Mouse (Mus musculus) liver, embryonic 11.5 days (tissue): ENCODE results near the gene Slc26a3. TPM values are rescaled to one million over a fixed set of nuclear protein-coding genes. Genes with fewer than 3 reads are reported as not detected.
"Not testable (repeated sequence)": the region's sequence is repeated elsewhere in the genome, so short reads cannot be mapped to it uniquely, and the experiment has no call there.

Experiments used
- ATAC-seq: fragments of 200-750 bp; cut with Nextera tagmentation; replicated peaks from 2 replicates; pipeline ENCODE4 v1.8.0; 2017; ENCODE audit warnings: moderate number of reproducible peaks, mild to moderate bottlenecking, moderate TSS enrichment, moderate library complexity; ENCODE audit not compliant: low FRiP score
- DNase-seq: peaks from one replicate; pipeline ENCODE4 v3.0.0-alpha.2; 2017; ENCODE audit warnings: low spot score
- H3K27ac ChIP-seq: fragments of 300-500 bp; sonication (generic); 2 replicates; pipeline ENCODE4 v1.5.1; 2014; ENCODE audit warnings: mild to moderate bottlenecking, low read depth, low read length, control low read depth
- H3K27me3 ChIP-seq: fragments of 300-500 bp; sonication (generic); replicated peaks from 2 replicates; pipeline ENCODE4 v1.6.1; 2014; ENCODE audit warnings: low read length, mixed read lengths; ENCODE audit not compliant: control insufficient read depth, insufficient read depth
- H3K36me3 ChIP-seq: fragments of 300-500 bp; sonication (generic); 2 replicates; pipeline ENCODE4 v1.6.1; 2014; ENCODE audit warnings: mild to moderate bottlenecking, low read length, moderate library complexity, mixed read lengths; ENCODE audit not compliant: control insufficient read depth, insufficient read depth
- H3K4me1 ChIP-seq: fragments of 300-500 bp; sonication (generic); replicated peaks from 2 replicates; pipeline ENCODE4 v1.6.1; 2014; ENCODE audit warnings: low read length, mixed read lengths; ENCODE audit not compliant: control insufficient read depth, insufficient read depth
- H3K4me2 ChIP-seq: fragments of 300-500 bp; sonication (generic); 2 replicates; pipeline ENCODE4 v1.6.1; 2014; ENCODE audit warnings: mild to moderate bottlenecking, control low read depth, moderate library complexity
- H3K4me3 ChIP-seq: fragments of 300-500 bp; sonication (generic); 2 replicates; pipeline ENCODE4 v1.5.1; 2014; ENCODE audit warnings: low read depth, low read length, control low read depth
- H3K9ac ChIP-seq: fragments of 300-500 bp; sonication (generic); 2 replicates; pipeline ENCODE4 v1.6.1; 2014; ENCODE audit warnings: low read depth, low read length, control low read depth
- H3K9me3 ChIP-seq: fragments of 300-500 bp; sonication (generic); 2 replicates; pipeline ENCODE4 v1.6.1; 2016; ENCODE audit warnings: low read length, inconsistent platforms, mixed read lengths; ENCODE audit not compliant: control insufficient read depth
- whole genome bisulfite sequencing: fragments of 180-500 bp; shearing (Covaris S2); extraction: QIAGEN DNeasy Blood & Tissue Kit; methylation state at CpG from one replicate; pipeline ENCODE4 v1.1.7; 2014; 5-methylcytosine and 5-hydroxymethylcytosine counted together
- polyA plus RNA-seq: library from polyadenylated mRNA; unstranded; fragments of >200 nt; fragmentation: Nextera tagmentation; extraction: Ambion mirVana; gene quantifications from 2 replicates; pipeline ENCODE4 v1.2.1, GENCODE M21; 2014

The Slc26a3 gene
- polyA plus RNA-seq, 1 experiment from 2014 or later = not detected

DNA sequence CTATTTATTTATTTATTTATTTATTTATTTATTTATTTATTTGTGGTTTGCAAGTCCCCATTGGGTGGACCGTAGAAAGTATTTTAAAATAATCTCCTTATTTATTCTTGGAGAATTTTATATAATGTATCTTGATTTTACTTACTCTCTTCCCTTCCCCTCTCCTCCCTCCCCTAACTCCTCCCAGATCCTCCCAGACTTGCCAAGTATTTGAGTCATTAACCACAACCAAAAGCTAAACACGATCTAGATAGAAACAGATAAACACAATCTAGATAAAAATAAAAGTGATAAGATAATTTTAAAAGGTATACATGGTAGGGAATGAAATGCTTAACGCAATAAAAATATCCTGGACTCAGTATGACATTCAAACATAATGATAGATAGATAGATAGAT, 58.7 kb downstream of the Slc26a3 start:
- H3K9ac ChIP-seq = no peak overlapping the region
- H3K9me3 ChIP-seq = no peaks in the 10 kb centered on the region
- ATAC-seq = no peak
- H3K27me3 ChIP-seq = no peaks in the 10 kb centered on the region
- no peaks in the 10 kb centered on the region for H3K36me3 ChIP-seq
- H3K4me2 ChIP-seq = no peak overlapping the region
- H3K27ac ChIP-seq = no peak overlapping the region
- no peak overlapping the region for H3K4me3 ChIP-seq
- no peak for DNase-seq
- no peaks in the 10 kb centered on the region for H3K4me1 ChIP-seq
- 75% methylated on average over 3 of the region's 3 CpGs for WGBS

DNA sequence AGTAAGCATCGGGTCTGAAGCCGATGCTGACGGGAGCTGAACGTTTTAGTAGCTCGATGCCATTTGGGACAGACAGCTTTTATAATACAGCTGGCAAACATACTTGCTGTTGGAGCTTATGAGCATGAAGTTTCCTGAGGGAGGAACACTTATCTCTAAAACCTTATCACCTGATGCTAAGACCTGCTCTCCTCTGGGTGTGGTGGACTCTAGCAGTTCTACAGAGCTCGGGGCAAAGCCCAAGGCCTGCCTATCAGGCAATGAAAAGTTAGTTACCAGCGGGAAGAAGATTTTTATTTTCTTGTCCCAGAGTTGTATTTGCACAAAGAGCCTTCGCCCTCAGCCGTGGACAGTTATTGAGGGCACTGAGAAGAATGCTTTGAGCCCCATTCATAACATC, 65.6 kb downstream of the Slc26a3 start:
- no peak for DNase-seq
- no peak overlapping the region for H3K9ac ChIP-seq
- no peak overlapping the region for H3K4me2 ChIP-seq
- no peaks in the 10 kb centered on the region for H3K4me1 ChIP-seq
- no peaks in the 10 kb centered on the region for H3K27me3 ChIP-seq
- ATAC-seq = no peak
- H3K9me3 ChIP-seq = no peaks in the 10 kb centered on the region
- H3K27ac ChIP-seq = no peak overlapping the region
- H3K36me3 ChIP-seq = no peaks in the 10 kb centered on the region
- 81% methylated on average over 9 of the region's 9 CpGs for WGBS
- H3K4me3 ChIP-seq = no peak overlapping the region

- Histone ChIP-seq H3K4me2 (no peak overlapping the region), H3K4me3 (no peak overlapping the region), H3K4me1 (no peaks in the 10 kb centered on the region), H3K27ac (no peak overlapping the region), H3K27me3 (no peaks in the 10 kb centered on the region), H3K36me3 (no peaks in the 10 kb centered on the region), H3K9ac (no peak overlapping the region), H3K9me3 (no peaks in the 10 kb centered on the region)
- ATAC-seq (no peak), DNase-seq (no peak)
- 64% methylated on average over 4 of the region's 4 CpGs for WGBS
These were observed 67.8 kb downstream of the Slc26a3 start for GRCm38 (mm10) chr12:31458474-31458873.

DNA sequence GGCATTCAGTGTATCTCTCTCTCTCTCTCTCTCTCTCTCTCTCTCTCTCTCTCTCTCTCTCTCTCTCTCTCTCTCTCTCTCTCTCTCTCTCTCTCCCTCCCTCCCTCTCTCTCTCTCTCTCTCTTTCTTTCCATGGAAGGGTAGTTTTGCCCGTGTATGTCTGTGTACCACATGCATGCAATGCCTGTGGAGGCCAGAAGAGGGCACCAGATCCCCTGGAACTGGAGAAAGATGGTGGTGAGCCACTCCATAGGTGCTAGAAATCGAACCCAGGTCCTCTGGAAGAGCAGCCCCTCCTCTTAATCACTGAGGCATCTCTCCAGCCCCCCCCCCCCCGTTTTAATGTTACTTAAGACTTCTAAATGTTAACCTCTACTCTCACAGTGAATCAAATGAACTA, 69.6 kb downstream of the Slc26a3 start:
- WGBS = 45% methylated on average over 3 of the region's 3 CpGs
- not testable (repeated sequence) for ATAC-seq

DNA sequence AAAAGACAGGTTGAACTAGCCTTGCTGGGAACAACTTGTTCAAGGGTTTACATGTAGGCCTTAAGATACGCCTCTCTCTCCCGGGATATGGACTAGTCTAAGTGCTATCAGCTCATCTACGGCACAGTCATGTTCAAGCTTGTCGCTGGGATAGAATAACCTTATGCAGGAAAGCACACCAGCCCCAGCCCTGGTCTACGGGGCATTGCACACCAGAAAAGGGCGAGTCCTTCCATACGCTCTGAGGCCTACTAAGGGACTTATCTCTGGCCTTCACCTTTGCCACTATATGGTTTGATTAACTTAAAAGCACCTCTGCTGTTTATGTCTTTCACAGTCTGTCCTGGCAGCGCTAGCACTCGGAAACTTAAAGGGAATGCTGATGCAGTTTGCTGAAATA, 70.7 kb downstream of the Slc26a3 start:
- Histone ChIP-seq H3K27me3 (no peaks in the 10 kb centered on the region), H3K4me2 (no peak overlapping the region), H3K36me3 (no peaks in the 10 kb centered on the region), H3K4me1 (no peaks in the 10 kb centered on the region), H3K9ac (no peak overlapping the region), H3K27ac (no peak overlapping the region), H3K4me3 (no peak overlapping the region), H3K9me3 (no peaks in the 10 kb centered on the region)
- DNase-seq = no peak
- ATAC-seq = no peak
- 86% methylated on average over 9 of the region's 9 CpGs for WGBS

More for the DNA sequence above, 69.6 kb downstream of the Slc26a3 start:
- not testable (repeated sequence) for H3K9ac ChIP-seq, H3K36me3 ChIP-seq, H3K27ac ChIP-seq, H3K9me3 ChIP-seq, H3K4me3 ChIP-seq, H3K27me3 ChIP-seq, DNase-seq, H3K4me2 ChIP-seq, H3K4me1 ChIP-seq

GRCm38 (mm10) chr12:31462615-31463014, 71.9 kb downstream of the Slc26a3 start:
- Histone ChIP-seq H3K9ac (no peak overlapping the region), H3K4me1 (no peaks in the 10 kb centered on the region), H3K4me3 (no peak overlapping the region), H3K9me3 (no peaks in the 10 kb centered on the region), H3K4me2 (no peak overlapping the region), H3K36me3 (no peaks in the 10 kb centered on the region), H3K27me3 (no peaks in the 10 kb centered on the region), H3K27ac (no peak overlapping the region)
- ATAC-seq (no peak), DNase-seq (no peak)
- 78% methylated on average over 4 of the region's 4 CpGs for WGBS

- not testable (repeated sequence) for H3K4me2 ChIP-seq, H3K36me3 ChIP-seq, H3K4me3 ChIP-seq, H3K9ac ChIP-seq, H3K27ac ChIP-seq, DNase-seq, H3K4me1 ChIP-seq, ATAC-seq, H3K27me3 ChIP-seq, H3K9me3 ChIP-seq
- 90% methylated on average over 4 of the region's 6 CpGs for WGBS
These were observed 87.5 kb downstream of the Slc26a3 start for GRCm38 (mm10) chr12:31478182-31478581.

GRCm38 (mm10) chr12:31486431-31486830, 95.8 kb downstream of the Slc26a3 start:
- WGBS = 89% methylated on average over 6 of the region's 6 CpGs
- Histone ChIP-seq H3K4me2 (no peak overlapping the region), H3K9me3 (no peaks in the 10 kb centered on the region), H3K9ac (no peak overlapping the region), H3K4me3 (no peak overlapping the region), H3K4me1 (no peaks in the 10 kb centered on the region), H3K27ac (no peak overlapping the region), H3K36me3 (peaks cover 20% of the 10 kb centered on the region), H3K27me3 (no peaks in the 10 kb centered on the region)
- DNase-seq (no peak), ATAC-seq (no peak)

- peaks cover 10% of the 10 kb centered on the region for H3K4me1 ChIP-seq
- H3K36me3 ChIP-seq = no peaks in the 10 kb centered on the region; the same call in 1 of the 2 replicates
- 1% methylated on average over 25 of the region's 25 CpGs for WGBS
- no peak for DNase-seq
- H3K4me2 ChIP-seq = peak overlapping the region; percentile 92
- H3K4me3 ChIP-seq = peak overlapping the region; percentile 97
- H3K27ac ChIP-seq = peak overlapping the region; percentile 85
- no peaks in the 10 kb centered on the region for H3K9me3 ChIP-seq
- H3K9ac ChIP-seq = peak overlapping the region; percentile 90
- no peak for ATAC-seq
- no peaks in the 10 kb centered on the region for H3K27me3 ChIP-seq
These were observed 108.3 kb downstream of the Slc26a3 start for GRCm38 (mm10) chr12:31498936-31499313.
